Mouse (Mus musculus) T-helper 1 cell (primary cell): ENCODE data around the gene Ntm.

Experiments
- in situ Hi-C: fragments of 300-600 bp; cut with MboI, MseI; formaldehyde crosslinking; loops from one replicate; pipeline ENCODE4 v1.15.1; 2025; ENCODE audit warnings: high pct_unique_total_duplicates

The Ntm gene

GRCm38 (mm10) chr9:29332296-29333090, 630.4 kb downstream of the Ntm start:
- in situ Hi-C loops = no loop called here

GRCm38 (mm10) chr9:29330486-29330885, 632.5 kb downstream of the Ntm start:
- in situ Hi-C loops = no loop called here

- in situ Hi-C loops = no loop called here
These were observed 636.7 kb downstream of the Ntm start for GRCm38 (mm10) chr9:29326283-29326682.

GRCm38 (mm10) chr9:29325137-29325536, 637.8 kb downstream of the Ntm start:
- in situ Hi-C loops = no loop called here

GRCm38 (mm10) chr9:29319197-29319596, 643.7 kb downstream of the Ntm start:
- in situ Hi-C loops = loop anchor here (25.0 kb wide), 1 partner anchor 1193 kb away; no protein-coding TSS in a partner anchor

- in situ Hi-C loops = loop anchor here (25.0 kb wide), 1 partner anchor 1194 kb away; no protein-coding TSS in a partner anchor
These were observed 644.2 kb downstream of the Ntm start for GRCm38 (mm10) chr9:29318676-29319162.

GRCm38 (mm10) chr9:29317623-29318022, 645.3 kb downstream of the Ntm start:
- in situ Hi-C loops = loop anchor here (25.0 kb wide), 1 partner anchor 1195 kb away; no protein-coding TSS in a partner anchor

- in situ Hi-C loops = loop anchor here (25.0 kb wide), 1 partner anchor 1196 kb away; no protein-coding TSS in a partner anchor
These were observed 647.1 kb downstream of the Ntm start for GRCm38 (mm10) chr9:29315842-29316241.

GRCm38 (mm10) chr9:29306961-29307360, 656.0 kb downstream of the Ntm start:
- in situ Hi-C loops = loop anchor here (25.0 kb wide), 1 partner anchor 1205 kb away; no protein-coding TSS in a partner anchor

- in situ Hi-C loops = no loop called here
These were observed 664.6 kb downstream of the Ntm start for GRCm38 (mm10) chr9:29298340-29298739.

- in situ Hi-C loops = no loop called here
These were observed 666.2 kb downstream of the Ntm start for GRCm38 (mm10) chr9:29296752-29297151.

GRCm38 (mm10) chr9:29288003-29288704, 674.8 kb downstream of the Ntm start:
- in situ Hi-C loops = no loop called here

- in situ Hi-C loops = no loop called here
These were observed 677.8 kb downstream of the Ntm start for GRCm38 (mm10) chr9:29285144-29285543.

- in situ Hi-C loops = no loop called here
These were observed 690.1 kb downstream of the Ntm start for GRCm38 (mm10) chr9:29272861-29273260.

- in situ Hi-C loops = no loop called here
These were observed 693.0 kb downstream of the Ntm start for GRCm38 (mm10) chr9:29269988-29270387.

GRCm38 (mm10) chr9:29269277-29269646, 693.7 kb downstream of the Ntm start:
- in situ Hi-C loops = no loop called here

- in situ Hi-C loops = no loop called here
These were observed 694.2 kb downstream of the Ntm start for GRCm38 (mm10) chr9:29268583-29269276.

- in situ Hi-C loops = no loop called here
These were observed 695.3 kb downstream of the Ntm start for GRCm38 (mm10) chr9:29267663-29268062.

GRCm38 (mm10) chr9:29265177-29265576, 697.8 kb downstream of the Ntm start:
- in situ Hi-C loops = no loop called here

GRCm38 (mm10) chr9:29262836-29263235, 700.1 kb downstream of the Ntm start:
- in situ Hi-C loops = no loop called here

GRCm38 (mm10) chr9:29252866-29253265, 710.1 kb downstream of the Ntm start:
- in situ Hi-C loops = no loop called here

GRCm38 (mm10) chr9:29250813-29251212, 712.1 kb downstream of the Ntm start:
- in situ Hi-C loops = no loop called here
